Mouse (Mus musculus) ES-E14 (cell line): ENCODE results near the gene Snx6.

Source experiments
- CHD2 ChIP-seq: IDR thresholded peaks from 2 replicates; pipeline ENCODE4 v1.6.1; 2014; ENCODE audit warnings: mild to moderate bottlenecking, low read depth, low read length, inconsistent platforms
- ZC3H11A ChIP-seq: IDR thresholded peaks from 2 replicates; pipeline ENCODE4 v1.6.1; 2012; ENCODE audit warnings: low read depth, mild to moderate bottlenecking, inconsistent platforms, low read length, borderline replicate concordance

DNA sequence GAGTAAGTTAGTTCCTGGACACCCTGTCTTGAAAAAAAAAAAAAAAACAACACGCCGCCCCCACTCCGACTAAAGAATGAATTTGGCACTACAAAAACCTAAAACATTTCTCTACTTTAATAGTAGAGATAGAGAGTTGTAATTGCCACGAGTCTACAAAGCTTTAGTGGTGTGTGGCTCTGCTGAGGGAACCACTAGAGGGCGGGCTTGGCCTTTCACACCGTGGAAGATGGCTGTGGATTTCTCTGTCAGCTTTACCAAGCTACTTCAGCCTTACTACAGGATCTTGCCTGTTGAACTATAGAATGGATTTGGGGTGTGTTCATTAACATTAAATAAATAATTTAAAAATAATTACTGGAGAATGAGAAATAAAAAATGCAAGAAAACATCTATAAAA, 35.1 kb upstream of the Snx6 start:
- TF ChIP-seq CHD2 (no peak), ZC3H11A (peak; percentile 83)
